Mouse (Mus musculus) lung, postnatal 0 days (tissue): Measurements from ENCODE around the gene Slc26a8.

Experiments
- CTCF ChIP-seq: IDR thresholded peaks from 2 replicates; pipeline ENCODE4 v1.5.1; 2016; ENCODE audit warnings: antibody characterized with exemption, mild to moderate bottlenecking
- EP300 ChIP-seq: IDR thresholded peaks from 2 replicates; pipeline ENCODE4 v1.6.1; 2016; ENCODE audit warnings: antibody characterized with exemption, mild to moderate bottlenecking, control low read depth

DNA sequence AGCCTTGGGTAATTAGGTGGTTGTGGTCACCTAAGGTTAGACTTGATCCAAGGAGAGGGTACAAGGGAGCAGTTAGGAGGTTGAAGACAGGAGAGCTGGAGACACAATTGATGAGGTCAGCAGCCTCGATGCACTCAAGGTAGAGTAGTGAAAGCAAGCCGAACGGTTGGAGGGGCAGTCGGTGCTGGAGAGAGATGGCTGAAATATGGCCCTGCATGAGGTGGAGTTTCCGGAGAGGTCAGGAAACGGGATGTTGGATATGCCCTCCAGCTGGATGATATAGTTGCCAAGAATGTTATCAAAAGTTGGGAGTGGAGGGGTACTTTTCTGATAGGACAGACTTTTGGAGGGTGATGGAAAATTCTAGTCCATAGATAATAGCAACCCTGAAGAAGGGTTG, 22.3 kb upstream of the Slc26a8 start:
- TF ChIP-seq CTCF, result no peak
- peak; percentile 23; the same call in 1 of the 2 replicates for TF ChIP-seq EP300
